Mouse (Mus musculus): Measurements from ENCODE around the gene Zfp36l2. TPM values are rescaled to one million over a fixed set of nuclear protein-coding genes. Genes with fewer than 3 reads are reported as not detected.
A peak's percentile ranks its signal among the peaks of the same experiment; 100 is the strongest.

Zfp36l2 gene
- total and polyA plus RNA-seq, 3 experiments = 8.9 to 24.2 (median 9.0) TPM

DNA sequence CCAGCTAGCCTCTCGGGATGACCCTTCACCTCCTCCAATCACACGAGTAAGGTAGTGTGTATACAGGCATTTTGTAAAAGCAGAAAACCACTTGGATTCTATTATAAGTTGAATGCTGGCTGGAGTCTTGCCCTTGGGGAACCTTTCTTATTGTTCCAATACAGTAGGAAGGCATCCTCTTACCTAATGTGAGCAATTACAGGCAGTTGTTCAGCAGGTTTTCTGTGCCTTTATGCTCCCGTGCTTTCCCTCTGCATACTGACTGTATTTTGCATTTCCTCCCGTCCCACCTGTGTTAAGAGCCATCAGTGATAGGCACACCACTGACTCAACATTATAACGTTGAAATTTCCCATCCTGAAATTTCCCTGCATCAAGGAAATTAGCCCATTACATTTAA is 17.2 kb upstream of the Zfp36l2 start:
- peaks cover 20 to 71% of the 10 kb centered on the region in 2 experiments for H3K36me3 ChIP-seq (replicated peaks in 1 of 2; ENCODE audit: control insufficient read depth in 1 of 2, insufficient read depth in 1 of 2, low read length in 1 of 2)
- no peaks in the 10 kb centered on the region for H3K27me3 ChIP-seq (replicated peaks)
- H3K27ac ChIP-seq (ENCODE audit: insufficient read depth, low read depth) = no peak overlapping the region
- no peak overlapping the region for H3K4me3 ChIP-seq (replicated peaks in 1 of 3; ENCODE audit: low read depth in 2 of 3, low read length in 2 of 3, poor library complexity in 1 of 3)
- TF ChIP-seq JUN (IDR thresholded peaks at IDR 0.05; ENCODE audit: insufficient read depth, low read depth, low read length) = no peak
- no peak for TF ChIP-seq TCF12 (IDR thresholded peaks at IDR 0.05; ENCODE audit: low read depth, low read length)
- TF ChIP-seq ZMIZ1 (IDR thresholded peaks at IDR 0.05; ENCODE audit: low read depth, low read length) = no peak
- TF ChIP-seq KAT2A (IDR thresholded peaks at IDR 0.05; ENCODE audit: insufficient replicate concordance, low read length) = no peak
- no peaks in the 10 kb centered on the region for H3K9me3 ChIP-seq (replicated peaks; ENCODE audit: low read length)
- peaks cover 0 to 23% of the 10 kb centered on the region in 2 experiments; a peak in 2 of 4 replicates for H3K4me1 ChIP-seq (ENCODE audit: control insufficient read depth in 1 of 2, insufficient read depth in 2 of 2)
- H3K9ac ChIP-seq (ENCODE audit: insufficient read depth, low read depth) = no peak overlapping the region
- in situ Hi-C loops (cut with MboI; ENCODE audit: low pct_ligation_motif_present, low pct_unique_long_range_greater_than_20kb, low sequenced_read_pairs) (no loop called here), dilution Hi-C loops (cut with MboI; ENCODE audit: extremely low pct_ligation_motif_present, extremely low pct_unique_long_range_greater_than_20kb, low sequenced_read_pairs) (no loop called here)
- no peaks in the 10 kb centered on the region for H3K79me2 ChIP-seq (replicated peaks; ENCODE audit: control insufficient read depth, extremely low read depth, insufficient read depth, poor library complexity, severe bottlenecking)
- no peak overlapping the region for H3K4me2 ChIP-seq (ENCODE audit: insufficient read depth, low read depth, poor library complexity, severe bottlenecking)
- DNase-seq (ENCODE audit: extremely low read depth) = no peak

GRCm38 (mm10) chr17:84203340-84203739 is 15.6 kb upstream of the Zfp36l2 start:
- peak; percentile 42 for DNase-seq (ENCODE audit: extremely low read depth)
- no peak overlapping the region for H3K9ac ChIP-seq (ENCODE audit: insufficient read depth, low read depth)
- no peak overlapping the region for H3K27ac ChIP-seq (ENCODE audit: insufficient read depth, low read depth)
- no peaks in the 10 kb centered on the region for H3K9me3 ChIP-seq (replicated peaks; ENCODE audit: low read length)
- H3K79me2 ChIP-seq (replicated peaks; ENCODE audit: control insufficient read depth, extremely low read depth, insufficient read depth, poor library complexity, severe bottlenecking) = no peaks in the 10 kb centered on the region
- H3K27me3 ChIP-seq (replicated peaks) = no peaks in the 10 kb centered on the region
- TF ChIP-seq JUN (IDR thresholded peaks at IDR 0.05; ENCODE audit: insufficient read depth, low read depth, low read length) = no peak
- TF ChIP-seq RAD21 (IDR thresholded peaks at IDR 0.05; ENCODE audit: low read depth, low read length) = no peak
- TF ChIP-seq KAT2A (IDR thresholded peaks at IDR 0.05; ENCODE audit: insufficient replicate concordance, low read length) = no peak
- TF ChIP-seq EP300 (IDR thresholded peaks at IDR 0.05; ENCODE audit: low read length) = no peak
- no peak for TF ChIP-seq ETS1 (conservative IDR thresholded peaks at IDR 0.05; ENCODE audit: low read depth, low read length)
- no peak for TF ChIP-seq CHD2 (IDR thresholded peaks at IDR 0.05; ENCODE audit: low read length)
- TF ChIP-seq ZKSCAN1 (IDR thresholded peaks at IDR 0.05; ENCODE audit: borderline replicate concordance, low read depth, low read length) = no peak
- TF ChIP-seq CTCF (conservative IDR thresholded peaks at IDR 0.05 in 1 of 2, IDR thresholded peaks at IDR 0.05 in 1 of 2; ENCODE audit: low read depth in 2 of 2, low read length in 2 of 2) = no peak
- TF ChIP-seq MAX (IDR thresholded peaks at IDR 0.05; ENCODE audit: low read length) = no peak
- no peak for TF ChIP-seq ZC3H11A (IDR thresholded peaks at IDR 0.05; ENCODE audit: low read depth, low read length)
- TF ChIP-seq POLR2AphosphoS2 (IDR thresholded peaks at IDR 0.05; ENCODE audit: low read depth, low read length) = no peak
- TF ChIP-seq PAX5 (IDR thresholded peaks at IDR 0.05; ENCODE audit: low read length) = no peak
- no peak for TF ChIP-seq IRF4 (IDR thresholded peaks at IDR 0.05; ENCODE audit: low read depth, low read length)
- TF ChIP-seq CHD1 (IDR thresholded peaks at IDR 0.05; ENCODE audit: low read depth, low read length) = no peak
- no peak for TF ChIP-seq TBP (conservative IDR thresholded peaks at IDR 0.05; ENCODE audit: low read depth, low read length)
- TF ChIP-seq USF2 (conservative IDR thresholded peaks at IDR 0.05; ENCODE audit: low read depth, low read length) = no peak
- TF ChIP-seq POLR2A (IDR thresholded peaks at IDR 0.05; ENCODE audit: low read depth, low read length) = no peak
- H3K4me3 ChIP-seq (replicated peaks in 1 of 3; ENCODE audit: low read depth in 2 of 3, low read length in 2 of 3, poor library complexity in 1 of 3) = no peak overlapping the region
- peaks cover 0 to 23% of the 10 kb centered on the region in 2 experiments; a peak in 2 of 4 replicates for H3K4me1 ChIP-seq (ENCODE audit: control insufficient read depth in 1 of 2, insufficient read depth in 2 of 2)
- H3K4me2 ChIP-seq (ENCODE audit: insufficient read depth, low read depth, poor library complexity, severe bottlenecking) = no peak overlapping the region
- H3K36me3 ChIP-seq (replicated peaks in 1 of 2; ENCODE audit: control insufficient read depth in 1 of 2, insufficient read depth in 1 of 2, low read length in 1 of 2) = peaks cover 25 to 69% of the 10 kb centered on the region in 2 experiments
- dilution Hi-C loops (cut with MboI; ENCODE audit: extremely low pct_ligation_motif_present, extremely low pct_unique_long_range_greater_than_20kb, low sequenced_read_pairs) = no loop called here
- in situ Hi-C loops (cut with MboI; ENCODE audit: low pct_ligation_motif_present, low pct_unique_long_range_greater_than_20kb, low sequenced_read_pairs) = no loop called here
